In genomic region chr2:166426960-166427359, GRCm38 (mm10) we compare ENCODE assay signal across 9 mouse cellular contexts.
DNase-seq lines count a peak whose midpoint lies in the region; TF ChIP-seq lines count a peak whose summit lies in the region.
"Had no signal": no experiment of that assay in that cellular context is flagged by ENCODE, and none has a peak within 500 bp of the region (broad histone marks: within the 10 kb centered on the region; RNA-seq: fewer than 3 reads in every experiment).

No protein-coding gene starts in this region.

- no peaks in the 10 kb centered on the region; the same call in 1 of the 2 replicates for H3K36me3 ChIP-seq in heart, adult 2 months (ENCODE audit: control insufficient read depth, insufficient read depth, low read length)
- no peaks in the 10 kb centered on the region for H3K36me3 ChIP-seq in thymus, adult 2 months (ENCODE audit: control insufficient read depth, insufficient read depth, low read length)

- H3K9ac ChIP-seq in heart, adult 2 months (ENCODE audit: low read depth, low read length): no peak overlapping the region
- H3K9ac ChIP-seq: liver, embryonic 14.5 days had no signal

- TF ChIP-seq CTCF in heart, adult 2 months (IDR thresholded peaks at IDR 0.05): no peak
- TF ChIP-seq CTCF in thymus, adult 2 months (IDR thresholded peaks at IDR 0.05; ENCODE audit: borderline replicate concordance, control insufficient read depth, extremely low read depth, insufficient read depth, low read length, poor library complexity): no peak

- H3K4me1 ChIP-seq in heart, adult 2 months (ENCODE audit: control insufficient read depth, insufficient read depth, low read length): peaks cover 22% of the 10 kb centered on the region
- H3K4me1 ChIP-seq in thymus, adult 2 months (replicated peaks; ENCODE audit: control insufficient read depth, insufficient read depth, low read length): 0 out of 2 replicates have a peak, but pooled peaks cover 3% of the 10 kb centered on the region

- peak; percentile 99 for DNase-seq in 3T3-L1 (ENCODE audit: low read depth, low spot score)
- peak; percentile 76 for DNase-seq in adrenal gland, adult 8-10 months
- peak in 1 of 2 experiments; percentile 68 for DNase-seq in heart, adult 2 months
- peak; percentile 74 for DNase-seq in kidney, postnatal 10 days
- peak; percentile 64 for DNase-seq in skeletal muscle tissue, adult 2 months (ENCODE audit: low read depth, low spot score)
- no peak for DNase-seq in thymus, adult 2 months
- DNase-seq in left cerebral cortex, postnatal 36 days (ENCODE audit: low spot score in 2 of 2): no peak
- DNase-seq in cerebellum, adult 9-11 months: no peak

- intact Hi-C loops in heart, adult 2 months (cut with DNase I): no loop called here
- intact Hi-C loops in left cerebral cortex, postnatal 36 days (cut with DNase I): no loop called here

- no peak overlapping the region for H3K4me3 ChIP-seq in heart, adult 2 months
- no peak overlapping the region for H3K4me3 ChIP-seq in thymus, adult 2 months (ENCODE audit: control insufficient read depth, insufficient read depth, low read length)

- H3K27me3 ChIP-seq in heart, adult 2 months (ENCODE audit: control insufficient read depth, insufficient read depth, low read length): no peaks in the 10 kb centered on the region
- no peaks in the 10 kb centered on the region for H3K27me3 ChIP-seq in thymus, adult 2 months (ENCODE audit: control insufficient read depth, insufficient read depth, low read length)

- no peaks in the 10 kb centered on the region for H3K79me2 ChIP-seq in heart, adult 2 months (replicated peaks; ENCODE audit: control insufficient read depth, insufficient read depth, low read length)

- peak overlapping the region; percentile 34 for H3K27ac ChIP-seq in heart, adult 2 months
- H3K27ac ChIP-seq in thymus, adult 2 months (ENCODE audit: control insufficient read depth, insufficient read depth, low read length): no peak overlapping the region
- H3K27ac ChIP-seq: liver, embryonic 14.5 days had no signal

- no peak for TF ChIP-seq POLR2A in heart, adult 2 months (IDR thresholded peaks at IDR 0.05; ENCODE audit: insufficient read depth, low read depth, low read length)
- no peak for TF ChIP-seq POLR2A in thymus, adult 2 months (IDR thresholded peaks at IDR 0.05; ENCODE audit: control insufficient read depth, extremely low read depth, insufficient read depth, low read length, poor library complexity)

- WGBS in heart, adult 2 months: 8% methylated on average over 10 of the region's 10 CpGs
- 91% methylated on average over 10 of the region's 10 CpGs for WGBS in thymus, adult 2 months

- TF ChIP-seq EP300 in heart, adult 2 months (IDR thresholded peaks at IDR 0.05; ENCODE audit: insufficient read depth, low read depth, low read length): no peak

Comparison
In these comparisons a context has a peak if more than half of its experiments do, and no peak if none do; other contexts are left out.
1. DNase-seq: peak in 3T3-L1 (single experiment), adrenal gland, adult 8-10 months (single experiment), kidney, postnatal 10 days (single experiment) and skeletal muscle tissue, adult 2 months (single experiment); none in thymus, adult 2 months (single experiment), left cerebral cortex, postnatal 36 days (0 of 2) and cerebellum, adult 9-11 months (single experiment).